Mouse (Mus musculus): ENCODE results near the gene Arl15.

GRCm38 (mm10) chr13:114052426-114053205 lies 258.3 kb downstream of the Arl15 start:
- TF ChIP-seq CTCF (IDR thresholded peaks at IDR 0.05; ENCODE audit: borderline replicate concordance, extremely low read depth, insufficient read depth, insufficient read length) (no peak), POLR2A (IDR thresholded peaks at IDR 0.05; ENCODE audit: borderline replicate concordance, extremely low read depth, insufficient read depth, insufficient read length, poor library complexity, severe bottlenecking) (no peak)

Measured in brain, embryonic 14.5 days (tissue).